Mouse (Mus musculus) kidney, postnatal 0 days (tissue): ENCODE data around the gene Fubp3. TPM values are rescaled to one million over a fixed set of nuclear protein-coding genes. Genes with fewer than 3 reads are reported as not detected.
A peak's percentile ranks its signal among the peaks of the same experiment; 100 is the strongest.

ENCODE experiments used
- ATAC-seq: fragments of 200-750 bp; cut with Nextera tagmentation; replicated peaks from 2 replicates; pipeline ENCODE4 v1.8.0; 2017; ENCODE audit warnings: low read depth, moderate number of reproducible peaks, moderate TSS enrichment, moderate library complexity; ENCODE audit not compliant: low FRiP score
- DNase-seq: peaks from one replicate; pipeline ENCODE4 v3.0.0-alpha.2; 2016; ENCODE audit warnings: low spot score
- H3K27ac ChIP-seq: fragments of 300-500 bp; sonication (generic); 2 replicates; pipeline ENCODE4 v1.5.1; 2014; ENCODE audit warnings: mild to moderate bottlenecking
- H3K27me3 ChIP-seq: fragments of 300-500 bp; sonication (generic); 2 replicates; pipeline ENCODE4 v1.6.1; 2014; ENCODE audit warnings: low read length, mixed read lengths; ENCODE audit not compliant: insufficient read depth
- H3K36me3 ChIP-seq: fragments of 300-500 bp; sonication (generic); 2 replicates; pipeline ENCODE4 v1.6.1; 2014; ENCODE audit warnings: low read length, mixed read lengths; ENCODE audit not compliant: insufficient read depth
- H3K4me1 ChIP-seq: fragments of 300-500 bp; sonication (generic); replicated peaks from 2 replicates; pipeline ENCODE4 v1.6.1; 2014; ENCODE audit warnings: antibody characterized with exemption, low read length, mixed read lengths; ENCODE audit not compliant: insufficient read depth
- H3K4me2 ChIP-seq: fragments of 300-500 bp; sonication (generic); 2 replicates; pipeline ENCODE4 v1.6.1; 2014; ENCODE audit warnings: mild to moderate bottlenecking, low read length, moderate library complexity, mixed read lengths
- H3K4me3 ChIP-seq: fragments of 300-500 bp; sonication (generic); replicated peaks from 2 replicates; pipeline ENCODE4 v1.5.1; 2014; ENCODE audit warnings: low read depth, low read length
- H3K9ac ChIP-seq: fragments of 300-500 bp; sonication (generic); 2 replicates; pipeline ENCODE4 v1.6.1; 2014; ENCODE audit warnings: low read depth, low read length
- H3K9me3 ChIP-seq: fragments of 300-500 bp; sonication (generic); replicated peaks from 2 replicates; pipeline ENCODE4 v1.6.1; 2016; ENCODE audit warnings: low read length, inconsistent platforms, mixed read lengths
- CTCF ChIP-seq: IDR thresholded peaks from 2 replicates; pipeline ENCODE4 v1.5.1; 2016; ENCODE audit warnings: antibody characterized with exemption, low read depth, mild to moderate bottlenecking, moderate library complexity
- WGBS: fragments of 180-500 bp; shearing (Covaris S2); extraction: QIAGEN DNeasy Blood & Tissue Kit; methylation state at CpG from one replicate; pipeline ENCODE4 v1.1.7; 2014; 5-methylcytosine and 5-hydroxymethylcytosine counted together
- polyA plus RNA-seq: library from polyadenylated mRNA; unstranded; fragments of >200 nt; fragmentation: Nextera tagmentation; extraction: Ambion mirVana; gene quantifications from 2 replicates; pipeline ENCODE4 v1.2.1, GENCODE M21; 2015

The Fubp3 gene
- polyA plus RNA-seq, 1 experiment from 2014 or later = 87.5 TPM

- WGBS = under 1% methylated on average over 48 of the region's 48 CpGs
- ATAC-seq (no peak), DNase-seq (no peak)
- Histone ChIP-seq H3K4me2 (peak overlapping the region; percentile 34), H3K4me1 (peaks cover 11% of the 10 kb centered on the region; the same call in 1 of the 2 replicates), H3K9me3 (no peaks in the 10 kb centered on the region), H3K27me3 (peaks cover 81% of the 10 kb centered on the region), H3K27ac (no peak overlapping the region), H3K4me3 (peak overlapping the region; percentile 23; the same call in 1 of the 2 replicates), H3K36me3 (no peaks in the 10 kb centered on the region), H3K9ac (no peak overlapping the region)
- no peak for TF ChIP-seq CTCF
Measured at GRCm38 (mm10) chr2:31636138-31636741, 63.8 kb downstream of the Fubp3 start.

DNA sequence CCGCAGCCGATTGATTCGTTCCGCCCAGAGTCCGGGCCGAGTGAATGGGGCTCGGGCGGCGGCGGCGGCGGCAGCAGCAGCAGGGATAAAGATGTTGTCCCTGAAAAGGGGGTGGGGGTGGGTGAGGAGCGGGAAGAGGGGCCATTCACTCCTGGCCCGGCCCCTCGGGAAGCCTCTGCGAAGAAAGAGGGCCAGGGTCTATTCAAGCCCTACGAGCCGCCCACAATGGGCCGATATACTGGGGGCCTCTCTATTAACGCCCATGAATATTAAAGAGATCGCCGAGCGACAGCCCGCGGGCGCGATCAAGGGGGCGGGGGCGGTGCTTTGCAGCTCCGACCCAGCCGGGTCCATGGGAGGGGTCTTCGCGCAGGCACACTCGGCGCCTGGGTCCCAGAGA is 64.3 kb downstream of the Fubp3 start:
- WGBS = under 1% methylated on average over 34 of the region's 35 CpGs
- DNase-seq (no peak), ATAC-seq (no peak)
- H3K4me1 ChIP-seq = peaks cover 11% of the 10 kb centered on the region; the same call in 1 of the 2 replicates
- H3K4me2 ChIP-seq = 0 out of 2 replicates have a peak overlapping the region, but pooled peaks have one; percentile 34
- TF ChIP-seq CTCF = no peak
- H3K9ac ChIP-seq = no peak overlapping the region
- H3K9me3 ChIP-seq = no peaks in the 10 kb centered on the region
- 0 out of 2 replicates have a peak overlapping the region, but pooled peaks have one; percentile 23 for H3K4me3 ChIP-seq
- H3K36me3 ChIP-seq = no peaks in the 10 kb centered on the region
- H3K27me3 ChIP-seq = peaks cover 86% of the 10 kb centered on the region
- H3K27ac ChIP-seq = no peak overlapping the region

- no peak overlapping the region for H3K9ac ChIP-seq
- peaks cover 92% of the 10 kb centered on the region for H3K27me3 ChIP-seq
- under 1% methylated on average over 12 of the region's 12 CpGs for WGBS
- H3K4me2 ChIP-seq = no peak overlapping the region
- no peak overlapping the region for H3K4me3 ChIP-seq
- ATAC-seq = no peak
- no peaks in the 10 kb centered on the region for H3K9me3 ChIP-seq
- peaks cover 11% of the 10 kb centered on the region; the same call in 1 of the 2 replicates for H3K4me1 ChIP-seq
- H3K36me3 ChIP-seq = no peaks in the 10 kb centered on the region
- no peak overlapping the region for H3K27ac ChIP-seq
- DNase-seq = no peak
- TF ChIP-seq CTCF = no peak
Measured at GRCm38 (mm10) chr2:31637311-31637710, 64.9 kb downstream of the Fubp3 start.

GRCm38 (mm10) chr2:31637807-31638206 is 65.4 kb downstream of the Fubp3 start:
- no peak for ATAC-seq
- Histone ChIP-seq H3K9ac (no peak overlapping the region), H3K4me3 (no peak overlapping the region), H3K9me3 (no peaks in the 10 kb centered on the region), H3K4me2 (no peak overlapping the region), H3K4me1 (peaks cover 11% of the 10 kb centered on the region; the same call in 1 of the 2 replicates), H3K36me3 (no peaks in the 10 kb centered on the region), H3K27ac (no peak overlapping the region), H3K27me3 (peaks cover 92% of the 10 kb centered on the region)
- TF ChIP-seq CTCF = peak; percentile 56
- WGBS = 1% methylated on average over 22 of the region's 22 CpGs
- peak; percentile 73 for DNase-seq

GRCm38 (mm10) chr2:31638581-31639465 is 66.4 kb downstream of the Fubp3 start:
- ATAC-seq (no peak), DNase-seq (no peak)
- no peak for TF ChIP-seq CTCF
- no peak overlapping the region for H3K9ac ChIP-seq
- WGBS = 3% methylated on average over 33 of the region's 34 CpGs
- H3K4me2 ChIP-seq = no peak overlapping the region
- H3K27me3 ChIP-seq = peaks cover 92% of the 10 kb centered on the region
- H3K9me3 ChIP-seq = no peaks in the 10 kb centered on the region
- H3K4me1 ChIP-seq = peaks cover 11% of the 10 kb centered on the region; the same call in 1 of the 2 replicates
- H3K36me3 ChIP-seq = no peaks in the 10 kb centered on the region
- 0 out of 2 replicates have a peak overlapping the region, but pooled peaks have one; percentile 8 for H3K4me3 ChIP-seq
- no peak overlapping the region for H3K27ac ChIP-seq

DNA sequence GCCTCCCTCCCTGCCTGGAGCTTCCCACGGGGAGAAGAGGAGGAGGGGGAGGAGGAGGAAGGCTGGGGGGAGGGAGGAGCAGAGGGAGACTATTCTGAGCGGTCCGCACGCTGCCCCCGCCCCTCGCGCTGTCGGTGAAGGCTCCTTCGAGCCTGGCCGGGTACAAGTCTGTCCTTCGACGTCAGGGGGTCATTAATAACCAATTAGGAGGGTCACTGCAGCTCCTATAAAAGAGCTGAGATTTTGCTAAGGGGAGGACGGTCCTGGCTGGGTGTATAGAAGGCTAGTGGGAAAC is 67.0 kb downstream of the Fubp3 start:
- Histone ChIP-seq H3K9ac (no peak overlapping the region), H3K27ac (no peak overlapping the region), H3K4me3 (0 out of 2 replicates have a peak overlapping the region, but pooled peaks have one; percentile 8), H3K36me3 (no peaks in the 10 kb centered on the region), H3K4me2 (no peak overlapping the region), H3K9me3 (no peaks in the 10 kb centered on the region), H3K27me3 (peaks cover 92% of the 10 kb centered on the region), H3K4me1 (peaks cover 11% of the 10 kb centered on the region; the same call in 1 of the 2 replicates)
- ATAC-seq (no peak), DNase-seq (no peak)
- TF ChIP-seq CTCF = no peak
- 3% methylated on average over 13 of the region's 13 CpGs for WGBS
